Mouse (Mus musculus): ENCODE data around the gene Cdc42. TPM values are rescaled to one million over a fixed set of nuclear protein-coding genes. Genes with fewer than 3 reads are reported as not detected.

The Cdc42 gene
- polyA plus RNA-seq, 1 experiment from 2014 or later: 721 TPM

GRCm38 (mm10) chr4:137380702-137381605, 23.4 kb upstream of the Cdc42 start:
- Histone ChIP-seq H3K9me3 (no peaks in the 10 kb centered on the region), H3K4me3 (no peak overlapping the region), H3K4me1 (peaks cover 4% of the 10 kb centered on the region; the same call in 1 of the 2 replicates), H3K36me3 (no peaks in the 10 kb centered on the region), H3K4me2 (no peak overlapping the region), H3K9ac (no peak overlapping the region), H3K27ac (peak overlapping the region; percentile 17; the same call in 1 of the 2 replicates), H3K27me3 (no peaks in the 10 kb centered on the region)
- WGBS: 28% methylated on average over 16 of the region's 16 CpGs
- ATAC-seq (ENCODE audit: insufficient number of reproducible peaks, low FRiP score, low TSS enrichment, low read depth): no peak

GRCm38 (mm10) chr4:137379713-137380255, 22.3 kb upstream of the Cdc42 start:
- Histone ChIP-seq H3K4me1 (peaks cover 12% of the 10 kb centered on the region), H3K9me3 (no peaks in the 10 kb centered on the region), H3K9ac (no peak overlapping the region), H3K27ac (no peak overlapping the region), H3K4me2 (no peak overlapping the region), H3K36me3 (no peaks in the 10 kb centered on the region), H3K4me3 (no peak overlapping the region), H3K27me3 (no peaks in the 10 kb centered on the region)
- WGBS: 87% methylated on average over 10 of the region's 10 CpGs
- ATAC-seq (ENCODE audit: insufficient number of reproducible peaks, low FRiP score, low TSS enrichment, low read depth): no peak

GRCm38 (mm10) chr4:137379085-137379484, 21.6 kb upstream of the Cdc42 start:
- Histone ChIP-seq H3K27ac (no peak overlapping the region), H3K9ac (no peak overlapping the region), H3K4me1 (peaks cover 12% of the 10 kb centered on the region), H3K9me3 (no peaks in the 10 kb centered on the region), H3K4me3 (no peak overlapping the region), H3K36me3 (no peaks in the 10 kb centered on the region), H3K27me3 (no peaks in the 10 kb centered on the region), H3K4me2 (no peak overlapping the region)
- 80% methylated on average over 3 of the region's 3 CpGs for WGBS
- ATAC-seq (ENCODE audit: insufficient number of reproducible peaks, low FRiP score, low TSS enrichment, low read depth): no peak

GRCm38 (mm10) chr4:137377526-137378304, 20.2 kb upstream of the Cdc42 start:
- Histone ChIP-seq H3K4me1 (peaks cover 12% of the 10 kb centered on the region), H3K36me3 (no peaks in the 10 kb centered on the region), H3K27me3 (no peaks in the 10 kb centered on the region), H3K9me3 (no peaks in the 10 kb centered on the region), H3K4me3 (no peak overlapping the region), H3K4me2 (no peak overlapping the region), H3K27ac (no peak overlapping the region), H3K9ac (no peak overlapping the region)
- ATAC-seq (ENCODE audit: insufficient number of reproducible peaks, low FRiP score, low TSS enrichment, low read depth): no peak
- WGBS: 86% methylated on average over 4 of the region's 4 CpGs

GRCm38 (mm10) chr4:137376778-137377177, 19.3 kb upstream of the Cdc42 start:
- 68% methylated on average over 2 of the region's 2 CpGs for WGBS
- no peaks in the 10 kb centered on the region for H3K36me3 ChIP-seq
- H3K4me1 ChIP-seq: peaks cover 12% of the 10 kb centered on the region
- no peak overlapping the region for H3K4me2 ChIP-seq
- H3K4me3 ChIP-seq: no peak overlapping the region
- no peaks in the 10 kb centered on the region for H3K27me3 ChIP-seq
- H3K27ac ChIP-seq: no peak overlapping the region
- H3K9ac ChIP-seq: no peak overlapping the region
- ATAC-seq (ENCODE audit: insufficient number of reproducible peaks, low FRiP score, low TSS enrichment, low read depth): no peak
- H3K9me3 ChIP-seq: no peaks in the 10 kb centered on the region

GRCm38 (mm10) chr4:137375314-137376278, 18.1 kb upstream of the Cdc42 start:
- peak; percentile 30; the same call in 1 of the 2 replicates for ATAC-seq (ENCODE audit: insufficient number of reproducible peaks, low FRiP score, low TSS enrichment, low read depth)
- Histone ChIP-seq H3K27me3 (no peaks in the 10 kb centered on the region), H3K4me2 (peak overlapping the region; percentile 20; the same call in 1 of the 2 replicates), H3K9me3 (no peaks in the 10 kb centered on the region), H3K9ac (no peak overlapping the region), H3K4me3 (no peak overlapping the region), H3K4me1 (peaks cover 9% of the 10 kb centered on the region), H3K27ac (peak overlapping the region; percentile 65), H3K36me3 (no peaks in the 10 kb centered on the region)
- WGBS: 26% methylated on average over 19 of the region's 19 CpGs

GRCm38 (mm10) chr4:137373711-137374110, 16.2 kb upstream of the Cdc42 start:
- ATAC-seq (ENCODE audit: insufficient number of reproducible peaks, low FRiP score, low TSS enrichment, low read depth): no peak
- Histone ChIP-seq H3K27ac (no peak overlapping the region), H3K9me3 (no peaks in the 10 kb centered on the region), H3K4me1 (peaks cover 21% of the 10 kb centered on the region), H3K9ac (no peak overlapping the region), H3K4me2 (no peak overlapping the region), H3K36me3 (no peaks in the 10 kb centered on the region), H3K4me3 (no peak overlapping the region), H3K27me3 (no peaks in the 10 kb centered on the region)
- WGBS: 67% methylated on average over 6 of the region's 6 CpGs

GRCm38 (mm10) chr4:137371596-137372523, 14.3 kb upstream of the Cdc42 start:
- Histone ChIP-seq H3K4me1 (peaks cover 29% of the 10 kb centered on the region), H3K36me3 (no peaks in the 10 kb centered on the region), H3K9me3 (no peaks in the 10 kb centered on the region), H3K9ac (no peak overlapping the region), H3K4me2 (no peak overlapping the region), H3K27ac (no peak overlapping the region), H3K4me3 (no peak overlapping the region), H3K27me3 (no peaks in the 10 kb centered on the region)
- no peak for ATAC-seq (ENCODE audit: insufficient number of reproducible peaks, low FRiP score, low TSS enrichment, low read depth)
- 77% methylated on average over 16 of the region's 16 CpGs for WGBS

GRCm38 (mm10) chr4:137369954-137370750, 12.6 kb upstream of the Cdc42 start:
- no peak for ATAC-seq (ENCODE audit: insufficient number of reproducible peaks, low FRiP score, low TSS enrichment, low read depth)

GRCm38 (mm10) chr4:137368198-137368597, 10.7 kb upstream of the Cdc42 start:
- ATAC-seq (ENCODE audit: insufficient number of reproducible peaks, low FRiP score, low TSS enrichment, low read depth): no peak
- no peaks in the 10 kb centered on the region for H3K36me3 ChIP-seq
- WGBS: 15% methylated on average over 1 of the region's 1 CpGs
- peaks cover 24% of the 10 kb centered on the region for H3K4me1 ChIP-seq
- H3K4me2 ChIP-seq: no peak overlapping the region
- no peak overlapping the region for H3K4me3 ChIP-seq
- H3K9me3 ChIP-seq: no peaks in the 10 kb centered on the region
- no peak overlapping the region for H3K9ac ChIP-seq
- H3K27ac ChIP-seq: no peak overlapping the region
- no peaks in the 10 kb centered on the region for H3K27me3 ChIP-seq

More at GRCm38 (mm10) chr4:137369954-137370750, 12.6 kb upstream of the Cdc42 start:
- peak overlapping the region; percentile 61 for H3K4me2 ChIP-seq
- H3K27me3 ChIP-seq: no peaks in the 10 kb centered on the region
- 16% methylated on average over 29 of the region's 29 CpGs for WGBS
- peaks cover 21% of the 10 kb centered on the region for H3K4me1 ChIP-seq
- H3K27ac ChIP-seq: 0 out of 2 replicates have a peak overlapping the region, but pooled peaks have one; percentile 9
- peak overlapping the region; percentile 17; the same call in 1 of the 2 replicates for H3K9ac ChIP-seq
- H3K36me3 ChIP-seq: no peaks in the 10 kb centered on the region
- no peaks in the 10 kb centered on the region for H3K9me3 ChIP-seq
- H3K4me3 ChIP-seq: peak overlapping the region; percentile 35
